Mouse (Mus musculus) bone marrow, adult 2 months (tissue): Measurements from ENCODE around the gene Snapc5. TPM values are rescaled to one million over a fixed set of nuclear protein-coding genes. Genes with fewer than 3 reads are reported as not detected.
A peak's percentile ranks its signal among the peaks of the same experiment; 100 is the strongest.
"Not testable (repeated sequence)": the region's sequence is repeated elsewhere in the genome, so short reads cannot be mapped to it uniquely, and the experiment has no call there.

Experiments used
- H3K27ac ChIP-seq: fragments of 200-500 bp; 2 replicates; pipeline ENCODE4 v1.5.1; 2012; ENCODE audit warnings: low read depth, mild to moderate bottlenecking, control low read depth, inconsistent platforms, low read length; ENCODE audit not compliant: control insufficient read depth, poor library complexity, insufficient read depth
- H3K4me1 ChIP-seq: fragments of 200-500 bp; 2 replicates; pipeline ENCODE4 v1.6.1; 2011; ENCODE audit warnings: low read length; ENCODE audit not compliant: control insufficient read depth, insufficient read depth
- H3K4me3 ChIP-seq: fragments of 200-500 bp; replicated peaks from 2 replicates; pipeline ENCODE3; 2011; ENCODE audit warnings: mild to moderate bottlenecking, low read depth, low read length, control low read depth; ENCODE audit not compliant: control insufficient read depth
- CTCF ChIP-seq: fragments of 200-500 bp; IDR thresholded peaks from 2 replicates; pipeline ENCODE4 v1.5.1; 2011; ENCODE audit warnings: low read length, control low read depth; ENCODE audit not compliant: control insufficient read depth, insufficient read depth
- POLR2A ChIP-seq: fragments of 200-500 bp; IDR thresholded peaks from 2 replicates; pipeline ENCODE4 v1.6.1; 2011; ENCODE audit warnings: low read depth, mild to moderate bottlenecking, control low read depth, low read length, borderline replicate concordance; ENCODE audit not compliant: control insufficient read depth
- WGBS: fragments of 180-500 bp; shearing (Covaris S2); methylation state at CpG from one replicate; pipeline ENCODE4 v1.1.7; 2018; 5-methylcytosine and 5-hydroxymethylcytosine counted together
- polyA plus RNA-seq: library from polyadenylated mRNA; stranded (reverse); fragments of >200 nt; gene quantifications from 2 replicates; pipeline ENCODE4 v1.2.4, GENCODE M21; 2011; ENCODE audit warnings: low replicate concordance; ENCODE audit not compliant: missing spikeins, insufficient read depth, insufficient read length

Snapc5 gene
- polyA plus RNA-seq = 13.0 and 30.2 TPM in 2 replicates

GRCm38 (mm10) chr9:64178974-64179646 is at the start of gene Snapc5:
Gene Snapc5, plus strand, starts transcription at chr9:64179274.
- TF ChIP-seq POLR2A (peak; percentile 83; the same call in 1 of the 2 replicates), CTCF (peak; percentile 26)
- peak within 1 kb of the TSS; percentile 100 for H3K4me3 ChIP-seq
- H3K4me1 ChIP-seq = no peaks in the 10 kb centered on the region; the same call in 1 of the 2 replicates
- WGBS = under 1% methylated on average over 35 of the region's 35 CpGs
- peak within 1 kb of the TSS; percentile 97 for H3K27ac ChIP-seq

- no peaks in the 10 kb centered on the region for H3K4me1 ChIP-seq
- no peak overlapping the region for H3K27ac ChIP-seq
- WGBS = 87% methylated on average over 6 of the region's 6 CpGs
- no peak overlapping the region for H3K4me3 ChIP-seq
- no peak for TF ChIP-seq POLR2A
- TF ChIP-seq CTCF = no peak
These were observed 47.5 kb upstream of the Snapc5 start for GRCm38 (mm10) chr9:64131623-64132022.

GRCm38 (mm10) chr9:64138896-64139295 is 40.2 kb upstream of the Snapc5 start:
- H3K27ac ChIP-seq, H3K4me3 ChIP-seq, H3K4me1 ChIP-seq: not testable (repeated sequence)
- TF ChIP-seq CTCF = peak; percentile 60
- WGBS = 3% methylated on average over 6 of the region's 6 CpGs

- 49% methylated on average over 9 of the region's 9 CpGs for WGBS
- TF ChIP-seq CTCF = no peak
- Histone ChIP-seq H3K4me3 (no peak overlapping the region), H3K27ac (no peak overlapping the region), H3K4me1 (no peaks in the 10 kb centered on the region)
These were observed 39.2 kb upstream of the Snapc5 start for GRCm38 (mm10) chr9:64139879-64140278.

GRCm38 (mm10) chr9:64156641-64157040 is 22.4 kb upstream of the Snapc5 start:
- no peak overlapping the region for H3K4me3 ChIP-seq
- H3K27ac ChIP-seq = no peak overlapping the region
- no peak for TF ChIP-seq POLR2A
- no peak for TF ChIP-seq CTCF
- WGBS = 60% methylated on average over 1 of the region's 1 CpGs
- H3K4me1 ChIP-seq = no peaks in the 10 kb centered on the region

- WGBS = 91% methylated on average over 5 of the region's 5 CpGs
- no peak for TF ChIP-seq POLR2A
- TF ChIP-seq CTCF = no peak
These were observed 18.6 kb upstream of the Snapc5 start for GRCm38 (mm10) chr9:64160471-64160870.

GRCm38 (mm10) chr9:64169967-64170366 is 9.1 kb upstream of the Snapc5 start:
- H3K27ac ChIP-seq, H3K4me3 ChIP-seq, H3K4me1 ChIP-seq: not testable (repeated sequence)
- 78% methylated on average over 3 of the region's 3 CpGs for WGBS

More at GRCm38 (mm10) chr9:64160471-64160870, 18.6 kb upstream of the Snapc5 start:
- Histone ChIP-seq H3K4me1 (no peaks in the 10 kb centered on the region), H3K27ac (no peak overlapping the region), H3K4me3 (no peak overlapping the region)

GRCm38 (mm10) chr9:64172145-64172815 is 6.8 kb upstream of the Snapc5 start:
- TF ChIP-seq POLR2A = no peak
- no peak for TF ChIP-seq CTCF
- 3% methylated on average over 18 of the region's 18 CpGs for WGBS
- Histone ChIP-seq H3K27ac (peak overlapping the region; percentile 55), H3K4me1 (no peaks in the 10 kb centered on the region; the same call in 1 of the 2 replicates), H3K4me3 (peak overlapping the region; percentile 92)

- no peaks in the 10 kb centered on the region; the same call in 1 of the 2 replicates for H3K4me1 ChIP-seq
- peak within 1 kb of the TSS; percentile 92 for H3K4me3 ChIP-seq
- TF ChIP-seq POLR2A (peak; percentile 87), CTCF (no peak)
- H3K27ac ChIP-seq = peak within 1 kb of the TSS; percentile 55
- under 1% methylated on average over 42 of the region's 42 CpGs for WGBS
These were observed 6.0 kb upstream of the Snapc5 start, which contains the start of the genes Zwilch and Rpl4 for GRCm38 (mm10) chr9:64172816-64173665. Gene Zwilch, minus strand, starts transcription at chr9:64173104. Gene Rpl4, plus strand, starts transcription at chr9:64173375.
